Mouse (Mus musculus): ENCODE results near the gene Pex5. TPM values are rescaled to one million over a fixed set of nuclear protein-coding genes. Genes with fewer than 3 reads are reported as not detected.

The Pex5 gene
- polyA plus RNA-seq (2014; fragmentation: Nextera tagmentation; extraction: Ambion mirVana), result 35.9 and 40.5 TPM in 2 replicates

- under 1% methylated on average over 36 of the region's 36 CpGs for WGBS
- DNase-seq (ENCODE audit: low spot score) (peak; percentile 93), ATAC-seq (ENCODE audit: insufficient number of reproducible peaks, low FRiP score, low TSS enrichment, low read depth) (peak; percentile 95)
- peak within 1 kb of the TSS; percentile 61 for H3K4me3 ChIP-seq (ENCODE audit: low read depth, low read length)
- no peaks in the 10 kb centered on the region for H3K4me1 ChIP-seq (ENCODE audit: control insufficient read depth, insufficient read depth, low read length)
- peak within 1 kb of the TSS; percentile 72 for H3K9ac ChIP-seq (ENCODE audit: low read length)
- H3K27ac ChIP-seq (replicated peaks; ENCODE audit: low read depth, low read length), result peak within 1 kb of the TSS; percentile 45; the same call in 1 of the 2 replicates
- H3K27me3 ChIP-seq (ENCODE audit: control insufficient read depth, insufficient read depth, low read length), result no peaks in the 10 kb centered on the region
- no peaks in the 10 kb centered on the region; the same call in none of the 2 replicates for H3K36me3 ChIP-seq (ENCODE audit: control insufficient read depth, insufficient read depth, low read length)
- H3K4me2 ChIP-seq (ENCODE audit: low read depth, severe bottlenecking), result peak within 1 kb of the TSS; percentile 62
- no peaks in the 10 kb centered on the region for H3K9me3 ChIP-seq (ENCODE audit: control insufficient read depth, low read length)
These were observed at the start of gene Pex5 for GRCm38 (mm10) chr6:124414927-124415325. Gene Pex5 (minus strand): TSS chr6:124415067.

- Histone ChIP-seq H3K9me3 (ENCODE audit: control insufficient read depth, low read length) (no peaks in the 10 kb centered on the region), H3K9ac (ENCODE audit: low read length) (no peak overlapping the region; the same call in 1 of the 2 replicates), H3K27me3 (ENCODE audit: control insufficient read depth, insufficient read depth, low read length) (peaks cover 4% of the 10 kb centered on the region; the same call in 1 of the 2 replicates), H3K27ac (replicated peaks; ENCODE audit: low read depth, low read length) (no peak overlapping the region), H3K36me3 (ENCODE audit: control insufficient read depth, insufficient read depth, low read length) (no peaks in the 10 kb centered on the region), H3K4me3 (ENCODE audit: low read depth, low read length) (peak overlapping the region; percentile 35; the same call in 1 of the 2 replicates), H3K4me1 (ENCODE audit: control insufficient read depth, insufficient read depth, low read length) (0 out of 2 replicates have a peak, but pooled peaks cover 3% of the 10 kb centered on the region), H3K4me2 (ENCODE audit: low read depth, severe bottlenecking) (peak overlapping the region; percentile 57)
- WGBS, result 22% methylated on average over 8 of the region's 8 CpGs
- ATAC-seq (ENCODE audit: insufficient number of reproducible peaks, low FRiP score, low TSS enrichment, low read depth) (no peak), DNase-seq (ENCODE audit: low spot score) (no peak)
These were observed 49.0 kb upstream of the Pex5 start for GRCm38 (mm10) chr6:124463881-124464291.

- DNase-seq (ENCODE audit: low spot score), result no peak
- no peaks in the 10 kb centered on the region for H3K9me3 ChIP-seq (ENCODE audit: control insufficient read depth, low read length)
- H3K36me3 ChIP-seq (ENCODE audit: control insufficient read depth, insufficient read depth, low read length), result no peaks in the 10 kb centered on the region
- no peak overlapping the region for H3K4me2 ChIP-seq (ENCODE audit: low read depth, severe bottlenecking)
- peaks cover 4% of the 10 kb centered on the region; the same call in 1 of the 2 replicates for H3K27me3 ChIP-seq (ENCODE audit: control insufficient read depth, insufficient read depth, low read length)
- H3K4me1 ChIP-seq (ENCODE audit: control insufficient read depth, insufficient read depth, low read length), result no peaks in the 10 kb centered on the region
- H3K9ac ChIP-seq (ENCODE audit: low read length), result no peak overlapping the region
- H3K4me3 ChIP-seq (ENCODE audit: low read depth, low read length), result no peak overlapping the region
- WGBS, result 93% methylated on average over 4 of the region's 4 CpGs
- no peak for ATAC-seq (ENCODE audit: insufficient number of reproducible peaks, low FRiP score, low TSS enrichment, low read depth)
- no peak overlapping the region for H3K27ac ChIP-seq (replicated peaks; ENCODE audit: low read depth, low read length)
These were observed 44.5 kb upstream of the Pex5 start for GRCm38 (mm10) chr6:124459388-124459787.

GRCm38 (mm10) chr6:124458505-124458904 is 43.6 kb upstream of the Pex5 start:
- ATAC-seq (ENCODE audit: insufficient number of reproducible peaks, low FRiP score, low TSS enrichment, low read depth) (no peak), DNase-seq (ENCODE audit: low spot score) (no peak)
- Histone ChIP-seq H3K36me3 (ENCODE audit: control insufficient read depth, insufficient read depth, low read length) (no peaks in the 10 kb centered on the region), H3K4me3 (ENCODE audit: low read depth, low read length) (no peak overlapping the region), H3K4me1 (ENCODE audit: control insufficient read depth, insufficient read depth, low read length) (no peaks in the 10 kb centered on the region), H3K4me2 (ENCODE audit: low read depth, severe bottlenecking) (no peak overlapping the region), H3K27ac (replicated peaks; ENCODE audit: low read depth, low read length) (no peak overlapping the region), H3K9me3 (ENCODE audit: control insufficient read depth, low read length) (no peaks in the 10 kb centered on the region), H3K27me3 (ENCODE audit: control insufficient read depth, insufficient read depth, low read length) (no peaks in the 10 kb centered on the region), H3K9ac (ENCODE audit: low read length) (no peak overlapping the region)
- 83% methylated on average over 11 of the region's 11 CpGs for WGBS

- Histone ChIP-seq H3K27me3 (ENCODE audit: control insufficient read depth, insufficient read depth, low read length) (no peaks in the 10 kb centered on the region), H3K9ac (ENCODE audit: low read length) (no peak overlapping the region), H3K27ac (replicated peaks; ENCODE audit: low read depth, low read length) (no peak overlapping the region), H3K4me1 (ENCODE audit: control insufficient read depth, insufficient read depth, low read length) (no peaks in the 10 kb centered on the region), H3K4me2 (ENCODE audit: low read depth, severe bottlenecking) (no peak overlapping the region), H3K9me3 (ENCODE audit: control insufficient read depth, low read length) (no peaks in the 10 kb centered on the region), H3K4me3 (ENCODE audit: low read depth, low read length) (no peak overlapping the region), H3K36me3 (ENCODE audit: control insufficient read depth, insufficient read depth, low read length) (no peaks in the 10 kb centered on the region)
- 91% methylated on average over 5 of the region's 5 CpGs for WGBS
- ATAC-seq (ENCODE audit: insufficient number of reproducible peaks, low FRiP score, low TSS enrichment, low read depth) (no peak), DNase-seq (ENCODE audit: low spot score) (no peak)
These were observed 43.0 kb upstream of the Pex5 start for GRCm38 (mm10) chr6:124457827-124458226.

- DNase-seq (ENCODE audit: low spot score), result no peak
- H3K36me3 ChIP-seq (ENCODE audit: control insufficient read depth, insufficient read depth, low read length), result no peaks in the 10 kb centered on the region
- 91% methylated on average over 5 of the region's 5 CpGs for WGBS
- no peak overlapping the region for H3K27ac ChIP-seq (replicated peaks; ENCODE audit: low read depth, low read length)
- no peak for ATAC-seq (ENCODE audit: insufficient number of reproducible peaks, low FRiP score, low TSS enrichment, low read depth)
- no peaks in the 10 kb centered on the region for H3K4me1 ChIP-seq (ENCODE audit: control insufficient read depth, insufficient read depth, low read length)
- H3K4me3 ChIP-seq (ENCODE audit: low read depth, low read length), result no peak overlapping the region
- H3K9me3 ChIP-seq (ENCODE audit: control insufficient read depth, low read length), result no peaks in the 10 kb centered on the region
- no peak overlapping the region for H3K4me2 ChIP-seq (ENCODE audit: low read depth, severe bottlenecking)
- no peak overlapping the region for H3K9ac ChIP-seq (ENCODE audit: low read length)
- H3K27me3 ChIP-seq (ENCODE audit: control insufficient read depth, insufficient read depth, low read length), result no peaks in the 10 kb centered on the region
These were observed 41.4 kb upstream of the Pex5 start for GRCm38 (mm10) chr6:124456243-124456642.

- 45% methylated on average over 4 of the region's 4 CpGs for WGBS
These were observed 38.9 kb upstream of the Pex5 start for GRCm38 (mm10) chr6:124453756-124454155.

GRCm38 (mm10) chr6:124451995-124452394 is 37.1 kb upstream of the Pex5 start:
- no peak overlapping the region for H3K4me2 ChIP-seq (ENCODE audit: low read depth, severe bottlenecking)
- no peaks in the 10 kb centered on the region for H3K27me3 ChIP-seq (ENCODE audit: control insufficient read depth, insufficient read depth, low read length)
- H3K27ac ChIP-seq (replicated peaks; ENCODE audit: low read depth, low read length), result no peak overlapping the region
- H3K9me3 ChIP-seq (ENCODE audit: control insufficient read depth, low read length), result no peaks in the 10 kb centered on the region
- no peak overlapping the region for H3K4me3 ChIP-seq (ENCODE audit: low read depth, low read length)
- no peaks in the 10 kb centered on the region for H3K4me1 ChIP-seq (ENCODE audit: control insufficient read depth, insufficient read depth, low read length)
- DNase-seq (ENCODE audit: low spot score) (no peak), ATAC-seq (ENCODE audit: insufficient number of reproducible peaks, low FRiP score, low TSS enrichment, low read depth) (no peak)
- WGBS, result 66% methylated on average over 3 of the region's 3 CpGs
- no peaks in the 10 kb centered on the region for H3K36me3 ChIP-seq (ENCODE audit: control insufficient read depth, insufficient read depth, low read length)
- no peak overlapping the region for H3K9ac ChIP-seq (ENCODE audit: low read length)

More at GRCm38 (mm10) chr6:124453756-124454155, 38.9 kb upstream of the Pex5 start:
- no peak overlapping the region for H3K9ac ChIP-seq (ENCODE audit: low read length)
- H3K27me3 ChIP-seq (ENCODE audit: control insufficient read depth, insufficient read depth, low read length), result no peaks in the 10 kb centered on the region
- H3K27ac ChIP-seq (replicated peaks; ENCODE audit: low read depth, low read length), result no peak overlapping the region
- H3K4me3 ChIP-seq (ENCODE audit: low read depth, low read length), result no peak overlapping the region
- H3K9me3 ChIP-seq (ENCODE audit: control insufficient read depth, low read length), result no peaks in the 10 kb centered on the region
- DNase-seq (ENCODE audit: low spot score) (no peak), ATAC-seq (ENCODE audit: insufficient number of reproducible peaks, low FRiP score, low TSS enrichment, low read depth) (no peak)
- H3K36me3 ChIP-seq (ENCODE audit: control insufficient read depth, insufficient read depth, low read length), result no peaks in the 10 kb centered on the region
- H3K4me1 ChIP-seq (ENCODE audit: control insufficient read depth, insufficient read depth, low read length), result no peaks in the 10 kb centered on the region
- H3K4me2 ChIP-seq (ENCODE audit: low read depth, severe bottlenecking), result no peak overlapping the region
